Mouse (Mus musculus) kidney, embryonic 15.5 days (tissue): Measurements from ENCODE around the gene St3gal4. TPM values are rescaled to one million over a fixed set of nuclear protein-coding genes. Genes with fewer than 3 reads are reported as not detected.

Experiments
- ATAC-seq: fragments of 200-750 bp; cut with Nextera tagmentation; replicated peaks from 2 replicates; pipeline ENCODE4 v1.8.0; 2017; ENCODE audit warnings: moderate TSS enrichment; ENCODE audit not compliant: low FRiP score
- H3K27ac ChIP-seq: fragments of 300-500 bp; sonication (generic); 2 replicates; pipeline ENCODE4 v1.5.1; 2015; ENCODE audit warnings: mild to moderate bottlenecking, inconsistent platforms
- H3K27me3 ChIP-seq: fragments of 300-500 bp; sonication (generic); 2 replicates; pipeline ENCODE4 v1.6.1; 2015; ENCODE audit warnings: inconsistent platforms
- H3K36me3 ChIP-seq: fragments of 300-500 bp; sonication (generic); 2 replicates; pipeline ENCODE4 v1.6.1; 2015; ENCODE audit warnings: inconsistent platforms
- H3K4me1 ChIP-seq: fragments of 300-500 bp; sonication (generic); 2 replicates; pipeline ENCODE4 v1.6.1; 2015; ENCODE audit warnings: inconsistent platforms
- H3K4me2 ChIP-seq: fragments of 300-500 bp; sonication (generic); 2 replicates; pipeline ENCODE4 v1.6.1; 2015; ENCODE audit warnings: moderate library complexity, mild to moderate bottlenecking, inconsistent platforms
- H3K4me3 ChIP-seq: fragments of 300-500 bp; sonication (generic); replicated peaks from 2 replicates; pipeline ENCODE4 v1.5.1; 2015; ENCODE audit warnings: mild to moderate bottlenecking, inconsistent platforms
- H3K9ac ChIP-seq: fragments of 300-500 bp; sonication (generic); 2 replicates; pipeline ENCODE4 v1.6.1; 2015; ENCODE audit warnings: mild to moderate bottlenecking, inconsistent platforms
- H3K9me3 ChIP-seq: fragments of 300-500 bp; sonication (generic); replicated peaks from 2 replicates; pipeline ENCODE4 v1.6.1; 2016; ENCODE audit warnings: inconsistent platforms
- WGBS: fragments of 180-500 bp; shearing (Covaris S2); methylation state at CpG from one replicate; pipeline ENCODE4 v1.1.7; 2015; ENCODE audit warnings: mixed read lengths; 5-methylcytosine and 5-hydroxymethylcytosine counted together
- polyA plus RNA-seq: library from polyadenylated mRNA; unstranded; fragments of >200 nt; fragmentation: Nextera tagmentation; extraction: Ambion mirVana; gene quantifications from 2 replicates; pipeline ENCODE4 v1.2.1, GENCODE M21; 2015

Gene St3gal4
- polyA plus RNA-seq, 1 experiment from 2014 or later, result 17.8 TPM

- Histone ChIP-seq H3K27ac (no peak overlapping the region), H3K36me3 (no peaks in the 10 kb centered on the region), H3K9me3 (no peaks in the 10 kb centered on the region), H3K4me3 (no peak overlapping the region), H3K4me2 (no peak overlapping the region), H3K9ac (no peak overlapping the region), H3K27me3 (no peaks in the 10 kb centered on the region), H3K4me1 (no peaks in the 10 kb centered on the region)
- no peak for ATAC-seq
- WGBS, result 85% methylated on average over 1 of the region's 1 CpGs
Measured at GRCm38 (mm10) chr9:35095726-35096125, 23.3 kb downstream of the St3gal4 start.

GRCm38 (mm10) chr9:35093350-35093749, 25.7 kb downstream of the St3gal4 start:
- no peak for ATAC-seq

GRCm38 (mm10) chr9:35092904-35093303, 26.2 kb downstream of the St3gal4 start:
- Histone ChIP-seq H3K27me3 (no peaks in the 10 kb centered on the region), H3K4me1 (no peaks in the 10 kb centered on the region), H3K36me3 (no peaks in the 10 kb centered on the region), H3K9ac (no peak overlapping the region), H3K9me3 (no peaks in the 10 kb centered on the region), H3K4me2 (no peak overlapping the region), H3K4me3 (no peak overlapping the region), H3K27ac (no peak overlapping the region)
- 87% methylated on average over 2 of the region's 2 CpGs for WGBS
- ATAC-seq, result no peak

More at GRCm38 (mm10) chr9:35093350-35093749, 25.7 kb downstream of the St3gal4 start:
- Histone ChIP-seq H3K9me3 (no peaks in the 10 kb centered on the region), H3K4me3 (no peak overlapping the region), H3K27me3 (no peaks in the 10 kb centered on the region), H3K9ac (no peak overlapping the region), H3K4me1 (no peaks in the 10 kb centered on the region), H3K4me2 (no peak overlapping the region), H3K27ac (no peak overlapping the region), H3K36me3 (no peaks in the 10 kb centered on the region)
- WGBS, result 93% methylated on average over 3 of the region's 3 CpGs

- Histone ChIP-seq H3K9ac (no peak overlapping the region), H3K36me3 (no peaks in the 10 kb centered on the region), H3K4me1 (no peaks in the 10 kb centered on the region), H3K27ac (no peak overlapping the region), H3K4me2 (no peak overlapping the region), H3K27me3 (no peaks in the 10 kb centered on the region), H3K9me3 (no peaks in the 10 kb centered on the region), H3K4me3 (no peak overlapping the region)
- ATAC-seq, result no peak
- WGBS, result 71% methylated on average over 2 of the region's 2 CpGs
Measured at GRCm38 (mm10) chr9:35061446-35061845, 57.6 kb downstream of the St3gal4 start.

GRCm38 (mm10) chr9:35059881-35060280, 59.2 kb downstream of the St3gal4 start:
- 81% methylated on average over 5 of the region's 5 CpGs for WGBS
- Histone ChIP-seq H3K9ac (no peak overlapping the region), H3K9me3 (no peaks in the 10 kb centered on the region), H3K27ac (no peak overlapping the region), H3K36me3 (no peaks in the 10 kb centered on the region), H3K4me3 (no peak overlapping the region), H3K4me2 (no peak overlapping the region), H3K4me1 (no peaks in the 10 kb centered on the region), H3K27me3 (no peaks in the 10 kb centered on the region)
- no peak for ATAC-seq

GRCm38 (mm10) chr9:35058596-35059354, 60.3 kb downstream of the St3gal4 start:
- Histone ChIP-seq H3K9ac (no peak overlapping the region), H3K27ac (no peak overlapping the region)

GRCm38 (mm10) chr9:35058186-35058585, 60.9 kb downstream of the St3gal4 start:
- Histone ChIP-seq H3K4me3 (no peak overlapping the region), H3K27me3 (no peaks in the 10 kb centered on the region), H3K4me2 (no peak overlapping the region), H3K9me3 (no peaks in the 10 kb centered on the region), H3K27ac (no peak overlapping the region), H3K4me1 (no peaks in the 10 kb centered on the region), H3K9ac (no peak overlapping the region), H3K36me3 (0 out of 2 replicates have a peak, but pooled peaks cover 8% of the 10 kb centered on the region)
- 83% methylated on average over 4 of the region's 4 CpGs for WGBS
- no peak for ATAC-seq

More at GRCm38 (mm10) chr9:35058596-35059354, 60.3 kb downstream of the St3gal4 start:
- Histone ChIP-seq H3K4me1 (no peaks in the 10 kb centered on the region), H3K36me3 (0 out of 2 replicates have a peak, but pooled peaks cover 4% of the 10 kb centered on the region), H3K27me3 (no peaks in the 10 kb centered on the region), H3K9me3 (no peaks in the 10 kb centered on the region), H3K4me2 (no peak overlapping the region), H3K4me3 (no peak overlapping the region)
- 90% methylated on average over 2 of the region's 2 CpGs for WGBS
- no peak for ATAC-seq

- H3K4me1 ChIP-seq, result no peaks in the 10 kb centered on the region
- no peaks in the 10 kb centered on the region for H3K27me3 ChIP-seq
- peaks cover 13% of the 10 kb centered on the region for H3K36me3 ChIP-seq
- no peak overlapping the region for H3K4me3 ChIP-seq
- H3K9me3 ChIP-seq, result no peaks in the 10 kb centered on the region
- ATAC-seq, result no peak
- H3K27ac ChIP-seq, result no peak overlapping the region
- H3K9ac ChIP-seq, result no peak overlapping the region
- 87% methylated on average over 6 of the region's 6 CpGs for WGBS
- no peak overlapping the region for H3K4me2 ChIP-seq
Measured at GRCm38 (mm10) chr9:35057631-35058030, 61.4 kb downstream of the St3gal4 start.

- Histone ChIP-seq H3K36me3 (peaks cover 19% of the 10 kb centered on the region), H3K27ac (no peak overlapping the region), H3K4me1 (no peaks in the 10 kb centered on the region), H3K27me3 (no peaks in the 10 kb centered on the region), H3K4me2 (no peak overlapping the region), H3K9ac (no peak overlapping the region), H3K4me3 (no peak overlapping the region), H3K9me3 (no peaks in the 10 kb centered on the region)
- 87% methylated on average over 3 of the region's 3 CpGs for WGBS
- no peak for ATAC-seq
Measured at GRCm38 (mm10) chr9:35056611-35057010, 62.5 kb downstream of the St3gal4 start.

- H3K4me1 ChIP-seq, result no peaks in the 10 kb centered on the region
- no peak overlapping the region for H3K27ac ChIP-seq
- peaks cover 19% of the 10 kb centered on the region for H3K36me3 ChIP-seq
- 87% methylated on average over 11 of the region's 11 CpGs for WGBS
- H3K4me3 ChIP-seq, result no peak overlapping the region
- H3K9me3 ChIP-seq, result no peaks in the 10 kb centered on the region
- H3K9ac ChIP-seq, result no peak overlapping the region
- no peak for ATAC-seq
- H3K4me2 ChIP-seq, result no peak overlapping the region
- no peaks in the 10 kb centered on the region for H3K27me3 ChIP-seq
Measured at GRCm38 (mm10) chr9:35055528-35056330, 63.3 kb downstream of the St3gal4 start.

GRCm38 (mm10) chr9:35053669-35054068, 65.4 kb downstream of the St3gal4 start:
- H3K36me3 ChIP-seq, result peaks cover 24% of the 10 kb centered on the region
- WGBS, result 74% methylated on average over 3 of the region's 3 CpGs
- no peak overlapping the region for H3K9ac ChIP-seq
- H3K4me3 ChIP-seq, result no peak overlapping the region
- no peaks in the 10 kb centered on the region for H3K27me3 ChIP-seq
- ATAC-seq, result no peak
- no peaks in the 10 kb centered on the region for H3K9me3 ChIP-seq
- no peak overlapping the region for H3K4me2 ChIP-seq
- no peaks in the 10 kb centered on the region for H3K4me1 ChIP-seq
- H3K27ac ChIP-seq, result no peak overlapping the region

- Histone ChIP-seq H3K27ac (no peak overlapping the region), H3K4me2 (no peak overlapping the region), H3K27me3 (no peaks in the 10 kb centered on the region), H3K4me3 (no peak overlapping the region), H3K9ac (no peak overlapping the region), H3K36me3 (peaks cover 28% of the 10 kb centered on the region), H3K9me3 (no peaks in the 10 kb centered on the region), H3K4me1 (no peaks in the 10 kb centered on the region)
- WGBS, result 93% methylated on average over 16 of the region's 16 CpGs
- ATAC-seq, result no peak
Measured at GRCm38 (mm10) chr9:35053081-35053480, 66.0 kb downstream of the St3gal4 start.
